Mouse (Mus musculus) kidney, adult 2 months (tissue): ENCODE measurements around the gene Lgi2.

Experiments
- CTCF ChIP-seq: fragments of 200-500 bp; conservative IDR thresholded peaks from 2 replicates; pipeline ENCODE4 v1.5.1; 2011; ENCODE audit warnings: low read depth, mild to moderate bottlenecking, control low read depth, low read length, moderate library complexity, mixed read lengths; ENCODE audit not compliant: insufficient read depth, insufficient read length
- POLR2A ChIP-seq: fragments of 200-500 bp; IDR thresholded peaks from one replicate; pipeline ENCODE4 v1.6.1; 2011; ENCODE audit warnings: low read depth, low read length, control low read depth

GRCm38 (mm10) chr5:52491496-52491895 lies 74.8 kb downstream of the Lgi2 start:
- TF ChIP-seq CTCF = no peak
- no peak for TF ChIP-seq POLR2A
